Mouse (Mus musculus): ENCODE measurements around the gene Macc1. TPM values are rescaled to one million over a fixed set of nuclear protein-coding genes. Genes with fewer than 3 reads are reported as not detected.
"Not testable (repeated sequence)": the region's sequence is repeated elsewhere in the genome, so short reads cannot be mapped to it uniquely, and the experiment has no call there.

Macc1 gene
- polyA plus RNA-seq, 1 experiment from 2014 or later, result 0.04 TPM

DNA sequence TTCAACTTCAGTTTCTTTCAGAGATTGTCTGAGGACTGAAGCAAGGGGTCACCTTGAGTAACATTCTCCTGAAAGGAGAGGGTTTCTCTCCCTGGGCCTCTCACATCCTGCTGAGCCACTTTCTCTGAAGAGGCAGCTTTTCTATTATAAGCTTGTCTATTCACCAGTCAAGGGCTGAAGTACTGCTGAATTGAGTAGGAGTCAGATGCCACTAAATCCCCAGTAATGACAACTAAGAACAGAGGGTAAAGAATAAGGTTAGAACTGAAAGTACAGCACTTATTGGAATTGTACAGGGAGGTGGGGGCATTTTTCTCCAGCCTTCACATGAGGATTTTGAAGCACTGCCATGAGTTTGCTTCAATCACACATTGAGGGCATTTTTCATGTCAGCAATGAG lies 19.3 kb downstream of the Macc1 start:
- Histone ChIP-seq H3K27me3 (replicated peaks) (no peaks in the 10 kb centered on the region), H3K27ac (no peak overlapping the region), H3K4me1 (no peaks in the 10 kb centered on the region), H3K4me2 (no peak overlapping the region), H3K36me3 (no peaks in the 10 kb centered on the region), H3K9me3 (replicated peaks) (no peaks in the 10 kb centered on the region), H3K4me3 (no peak overlapping the region), H3K9ac (no peak overlapping the region)
- ATAC-seq, result no peak

DNA sequence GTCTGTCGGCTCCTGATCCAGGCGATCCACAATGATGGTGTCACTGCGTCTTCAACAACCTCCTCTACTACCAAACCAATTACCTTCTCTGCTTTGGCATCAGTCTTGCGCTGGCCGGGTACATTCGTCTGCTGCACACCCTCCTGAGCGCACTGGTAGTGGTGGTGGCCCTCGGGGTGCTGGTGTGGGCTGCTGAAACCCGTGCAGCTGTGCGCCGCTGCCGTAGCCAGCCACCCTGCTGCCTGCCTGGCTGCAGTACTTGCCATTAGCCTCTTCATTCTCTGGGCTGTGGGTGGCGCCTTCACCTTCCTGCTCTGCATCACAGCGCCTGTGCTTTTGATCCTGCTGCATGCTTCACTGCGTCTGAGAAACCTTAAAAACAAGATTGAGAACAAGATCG lies 38.5 kb downstream of the Macc1 start:
- H3K4me1 ChIP-seq; ATAC-seq; H3K36me3 ChIP-seq; H3K4me3 ChIP-seq; H3K27me3 ChIP-seq (replicated peaks); H3K4me2 ChIP-seq; H3K9ac ChIP-seq; H3K27ac ChIP-seq; H3K9me3 ChIP-seq (replicated peaks): not testable (repeated sequence)
- WGBS (ENCODE audit: insufficient replicate concordance), result 24% methylated on average over 16 of the region's 16 CpGs

DNA sequence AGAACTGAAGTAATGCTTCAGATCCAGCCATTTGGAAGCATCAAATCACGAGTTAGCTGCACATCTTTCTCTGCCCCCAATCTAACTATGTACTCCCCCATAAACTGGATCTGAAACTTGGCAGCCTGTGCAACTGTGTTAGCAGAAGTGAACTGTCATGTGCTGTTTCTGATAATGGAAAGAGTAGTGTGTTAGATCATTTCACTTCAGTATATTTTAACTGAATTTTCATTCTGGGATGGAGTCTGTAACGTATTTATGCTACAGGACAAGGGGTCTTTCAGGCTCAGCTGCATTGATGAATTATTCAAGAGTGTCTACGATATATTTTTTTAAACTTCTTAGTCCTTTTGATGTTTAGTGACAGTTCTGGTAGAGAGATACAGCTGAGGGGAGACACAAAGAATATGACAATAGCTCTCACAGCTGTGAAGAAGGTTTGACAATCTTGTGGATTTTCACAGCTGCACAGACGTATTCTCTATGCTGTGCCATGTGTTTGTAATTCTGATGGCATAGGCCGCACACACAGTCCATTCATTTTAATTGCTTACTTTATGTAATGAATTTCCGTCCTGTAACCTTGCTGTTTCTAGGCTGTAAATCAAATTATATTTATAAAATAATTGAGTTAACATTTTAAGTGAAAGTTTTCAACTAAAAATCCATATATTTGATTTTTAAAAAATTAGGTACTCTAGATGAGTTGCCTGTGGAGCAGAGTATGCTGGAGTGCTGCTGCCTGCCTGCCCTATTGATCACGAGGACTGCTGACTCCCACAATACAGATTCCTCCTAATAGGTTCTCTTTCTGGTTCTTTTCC lies 43.6 kb downstream of the Macc1 start:
- 53% methylated on average over 7 of the region's 7 CpGs for WGBS (ENCODE audit: insufficient replicate concordance)

DNA sequence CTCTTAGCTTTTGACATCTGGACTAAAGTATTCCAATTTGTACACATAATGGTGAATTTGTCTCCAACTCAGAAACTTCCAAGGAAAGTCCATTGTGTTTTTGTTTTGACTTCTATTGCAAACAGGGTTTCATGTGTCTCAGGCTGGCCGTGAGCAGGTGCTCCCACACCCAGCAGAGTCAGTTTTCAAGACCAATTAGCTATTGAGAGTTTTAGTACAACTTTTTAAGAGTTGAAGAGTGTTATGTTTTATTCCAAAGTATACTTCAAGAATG lies 44.1 kb downstream of the Macc1 start:
- no peak overlapping the region for H3K4me3 ChIP-seq
- 58% methylated on average over 1 of the region's 1 CpGs for WGBS (ENCODE audit: insufficient replicate concordance)
- H3K9ac ChIP-seq, result no peak overlapping the region
- H3K4me2 ChIP-seq, result no peak overlapping the region
- ATAC-seq, result no peak
- H3K36me3 ChIP-seq, result no peaks in the 10 kb centered on the region
- H3K27me3 ChIP-seq (replicated peaks), result no peaks in the 10 kb centered on the region
- H3K27ac ChIP-seq, result no peak overlapping the region
- no peaks in the 10 kb centered on the region for H3K4me1 ChIP-seq
- H3K9me3 ChIP-seq (replicated peaks), result no peaks in the 10 kb centered on the region

More for the DNA sequence above, 43.6 kb downstream of the Macc1 start:
- Histone ChIP-seq H3K4me3 (no peak overlapping the region), H3K4me2 (no peak overlapping the region), H3K4me1 (no peaks in the 10 kb centered on the region), H3K27me3 (replicated peaks) (no peaks in the 10 kb centered on the region), H3K9me3 (replicated peaks) (no peaks in the 10 kb centered on the region), H3K9ac (no peak overlapping the region), H3K27ac (no peak overlapping the region), H3K36me3 (no peaks in the 10 kb centered on the region)
- ATAC-seq, result no peak

DNA sequence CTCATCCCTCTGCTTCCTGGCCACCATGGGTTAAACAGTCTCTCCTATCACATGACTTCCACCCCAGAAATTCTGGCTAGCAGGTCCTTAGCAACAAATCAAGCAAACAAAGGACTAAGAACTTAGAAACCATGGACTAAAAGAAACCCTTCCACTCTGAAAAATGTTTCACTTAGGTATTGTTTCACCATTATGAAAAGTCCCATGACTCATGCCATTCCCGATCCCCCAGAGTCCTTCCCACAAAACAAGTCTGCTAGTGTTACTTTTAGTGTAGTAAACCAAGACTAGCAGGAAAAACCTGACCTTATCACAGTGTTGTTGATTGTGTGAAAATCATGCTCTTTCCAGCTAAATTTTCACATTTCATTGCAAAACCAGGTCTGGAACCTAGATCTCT lies 51.0 kb downstream of the Macc1 start:
- H3K27me3 ChIP-seq (replicated peaks), result no peaks in the 10 kb centered on the region
- no peaks in the 10 kb centered on the region for H3K9me3 ChIP-seq (replicated peaks)
- no peak overlapping the region for H3K4me3 ChIP-seq
- H3K36me3 ChIP-seq, result no peaks in the 10 kb centered on the region
- H3K4me1 ChIP-seq, result no peaks in the 10 kb centered on the region
- no peak overlapping the region for H3K9ac ChIP-seq
- H3K4me2 ChIP-seq, result no peak overlapping the region
- ATAC-seq, result no peak
- WGBS (ENCODE audit: insufficient replicate concordance), result 74% methylated on average over 1 of the region's 1 CpGs
- no peak overlapping the region for H3K27ac ChIP-seq

DNA sequence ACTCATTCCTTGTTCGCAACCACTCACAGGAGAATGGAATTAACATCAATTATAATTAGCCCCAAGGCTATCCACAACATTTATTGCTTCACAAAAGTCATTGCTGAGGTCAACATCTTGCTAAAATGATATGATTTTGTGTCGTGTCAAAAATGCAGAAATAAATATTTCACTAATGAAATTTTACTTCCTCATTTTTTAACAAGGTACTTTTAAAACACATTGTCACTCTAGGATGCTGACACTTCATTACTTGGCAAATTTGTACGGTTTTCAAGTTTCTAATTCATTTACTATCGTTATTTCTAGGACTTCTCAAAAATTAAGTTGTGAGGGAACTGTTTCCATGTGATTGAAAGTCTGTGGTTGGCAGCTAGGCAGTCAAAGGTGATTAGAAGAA lies 55.8 kb downstream of the Macc1 start:
- no peak overlapping the region for H3K4me3 ChIP-seq
- H3K4me1 ChIP-seq, result no peaks in the 10 kb centered on the region
- H3K36me3 ChIP-seq, result no peaks in the 10 kb centered on the region
- no peaks in the 10 kb centered on the region for H3K27me3 ChIP-seq (replicated peaks)
- no peak overlapping the region for H3K9ac ChIP-seq
- 54% methylated on average over 4 of the region's 4 CpGs for WGBS (ENCODE audit: insufficient replicate concordance)
- ATAC-seq, result no peak
- no peak overlapping the region for H3K4me2 ChIP-seq
- H3K9me3 ChIP-seq (replicated peaks), result no peaks in the 10 kb centered on the region
- H3K27ac ChIP-seq, result no peak overlapping the region

DNA sequence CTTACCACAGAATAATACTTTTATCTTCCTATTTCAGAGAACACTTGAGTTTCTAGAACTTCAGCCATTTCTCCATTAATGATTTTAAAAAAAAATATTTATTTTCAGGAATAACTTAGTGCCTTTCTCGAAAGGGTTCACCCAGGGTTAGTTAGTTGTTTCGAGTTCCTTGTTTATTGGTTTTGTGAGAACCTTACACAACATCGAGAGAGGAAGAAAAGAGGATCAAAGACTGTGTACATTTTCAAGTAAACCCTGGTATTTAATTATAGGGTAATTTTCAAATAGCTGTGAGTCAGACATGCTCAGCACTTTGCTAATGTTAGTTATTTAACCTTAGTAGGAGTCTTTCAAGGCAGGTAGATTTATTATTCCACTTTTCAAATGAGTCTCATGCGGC lies 58.3 kb downstream of the Macc1 start:
- Histone ChIP-seq H3K27me3 (replicated peaks) (no peaks in the 10 kb centered on the region), H3K4me2 (no peak overlapping the region)
- ATAC-seq, result no peak

DNA sequence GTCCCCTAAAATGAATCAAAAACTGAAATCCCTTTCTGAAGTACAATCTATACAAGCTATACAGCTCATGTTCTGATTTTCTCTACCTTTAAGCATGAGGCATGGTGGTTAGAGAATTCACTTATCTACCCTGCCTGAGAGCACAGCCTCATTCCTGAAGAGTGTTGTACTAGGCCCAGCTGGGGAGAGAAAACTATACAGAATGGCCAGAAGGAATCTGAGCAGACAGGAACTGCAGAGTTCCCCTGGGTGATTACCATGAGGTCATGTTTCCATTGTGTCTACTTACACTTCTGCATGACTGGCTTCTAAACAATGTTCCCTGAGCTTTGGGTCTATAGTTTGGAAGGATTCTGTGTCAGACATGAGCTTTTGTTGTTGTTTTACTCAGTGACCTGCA lies 62.8 kb downstream of the Macc1 start:
- Histone ChIP-seq H3K9ac (no peak overlapping the region), H3K9me3 (replicated peaks) (no peaks in the 10 kb centered on the region), H3K4me2 (no peak overlapping the region), H3K27ac (no peak overlapping the region), H3K27me3 (replicated peaks) (no peaks in the 10 kb centered on the region), H3K36me3 (no peaks in the 10 kb centered on the region), H3K4me1 (no peaks in the 10 kb centered on the region), H3K4me3 (no peak overlapping the region)
- no peak for ATAC-seq

More for the DNA sequence above, 58.3 kb downstream of the Macc1 start:
- no peak overlapping the region for H3K4me3 ChIP-seq
- H3K36me3 ChIP-seq, result no peaks in the 10 kb centered on the region
- H3K9me3 ChIP-seq (replicated peaks), result no peaks in the 10 kb centered on the region
- H3K4me1 ChIP-seq, result no peaks in the 10 kb centered on the region
- no peak overlapping the region for H3K9ac ChIP-seq
- WGBS (ENCODE audit: insufficient replicate concordance), result 54% methylated on average over 4 of the region's 4 CpGs
- no peak overlapping the region for H3K27ac ChIP-seq

DNA sequence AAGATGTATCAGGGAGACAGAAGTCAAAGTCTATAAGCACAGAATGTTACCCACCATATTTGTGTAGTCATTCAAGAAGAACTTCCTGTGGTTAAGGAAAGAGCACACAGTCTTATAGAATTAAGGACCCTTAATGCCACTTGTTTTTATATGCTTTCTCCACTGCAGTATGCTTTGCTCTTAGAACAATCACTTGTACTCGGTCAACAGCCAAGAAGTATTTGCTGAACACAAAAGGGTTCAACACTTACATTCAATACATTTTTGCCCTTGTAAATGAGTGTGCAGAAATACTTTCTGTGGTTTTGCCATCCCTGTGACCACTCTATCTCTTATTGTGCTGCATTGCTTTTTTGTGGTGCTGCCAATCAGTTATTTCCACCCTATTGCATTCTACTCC lies 67.8 kb downstream of the Macc1 start:
- Histone ChIP-seq H3K4me1 (no peaks in the 10 kb centered on the region), H3K9ac (no peak overlapping the region), H3K9me3 (replicated peaks) (no peaks in the 10 kb centered on the region), H3K27ac (no peak overlapping the region), H3K4me2 (no peak overlapping the region), H3K27me3 (replicated peaks) (no peaks in the 10 kb centered on the region), H3K36me3 (no peaks in the 10 kb centered on the region), H3K4me3 (no peak overlapping the region)
- WGBS (ENCODE audit: insufficient replicate concordance), result 45% methylated on average over 1 of the region's 1 CpGs
- ATAC-seq, result no peak

DNA sequence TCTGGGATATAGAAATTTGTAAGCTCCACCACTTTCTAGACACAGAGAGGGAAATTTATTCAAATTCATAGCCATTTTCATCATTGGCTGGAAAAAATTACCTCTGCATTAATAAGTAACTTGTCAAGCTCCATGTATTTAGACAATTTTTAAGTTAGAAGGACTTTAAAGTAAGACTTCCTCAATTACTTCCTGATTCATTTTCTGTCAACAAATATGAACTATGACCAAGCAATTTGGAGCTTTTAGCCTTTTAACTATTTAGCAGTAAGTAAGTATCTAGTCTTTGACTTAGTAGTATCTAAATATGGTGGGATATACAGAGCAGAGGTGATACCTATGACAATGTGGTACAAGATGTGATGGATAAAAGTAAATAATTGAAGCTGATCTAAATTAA lies 72.2 kb downstream of the Macc1 start:
- Histone ChIP-seq H3K9ac (no peak overlapping the region), H3K36me3 (no peaks in the 10 kb centered on the region), H3K4me1 (no peaks in the 10 kb centered on the region), H3K4me2 (no peak overlapping the region), H3K27ac (no peak overlapping the region), H3K4me3 (no peak overlapping the region), H3K9me3 (replicated peaks) (no peaks in the 10 kb centered on the region), H3K27me3 (replicated peaks) (no peaks in the 10 kb centered on the region)
- no peak for ATAC-seq

DNA sequence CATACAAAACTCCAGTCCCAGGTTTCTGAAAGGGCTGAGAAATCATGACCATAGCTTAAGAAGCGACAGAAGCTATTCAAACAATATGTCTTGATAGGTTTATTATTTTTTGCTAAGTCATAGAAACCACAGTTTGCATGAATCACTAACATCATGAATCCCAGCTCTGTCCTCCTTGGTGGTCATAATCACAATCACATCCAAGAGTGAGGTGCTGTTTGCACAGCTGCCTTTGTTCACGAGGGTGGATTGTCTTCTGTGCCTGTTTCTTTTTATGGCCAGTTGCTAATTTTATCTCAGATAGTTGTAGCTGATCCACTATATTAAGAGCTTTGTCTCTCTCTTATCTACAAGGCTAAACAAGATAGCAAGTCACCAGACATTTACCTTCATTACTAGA lies 72.6 kb downstream of the Macc1 start:
- Histone ChIP-seq H3K4me1 (no peaks in the 10 kb centered on the region), H3K9me3 (replicated peaks) (no peaks in the 10 kb centered on the region), H3K27ac (no peak overlapping the region), H3K36me3 (no peaks in the 10 kb centered on the region), H3K27me3 (replicated peaks) (no peaks in the 10 kb centered on the region), H3K4me3 (no peak overlapping the region), H3K9ac (no peak overlapping the region), H3K4me2 (no peak overlapping the region)
- WGBS (ENCODE audit: insufficient replicate concordance), result 48% methylated on average over 2 of the region's 2 CpGs
- ATAC-seq, result no peak

DNA sequence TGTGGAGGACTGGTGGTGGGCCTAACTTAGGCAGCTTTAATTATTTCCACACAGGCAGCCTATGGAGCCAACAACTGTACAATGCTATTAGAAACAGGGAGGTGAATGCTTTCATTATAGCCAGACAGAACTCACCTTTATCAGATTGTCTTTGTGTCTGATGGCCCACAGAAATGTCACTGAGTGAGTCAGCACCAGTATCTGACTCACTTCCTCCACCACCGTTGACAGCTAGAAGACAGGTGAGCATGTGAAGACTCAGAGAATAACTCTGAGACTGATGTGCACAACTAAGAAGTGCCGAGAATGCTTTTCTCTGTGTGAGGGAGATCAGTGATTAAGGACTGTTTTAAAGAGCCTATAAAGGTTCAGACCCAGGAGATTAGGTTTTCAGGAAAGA lies 73.9 kb downstream of the Macc1 start:
- ATAC-seq, result no peak
- no peak overlapping the region for H3K9ac ChIP-seq
- H3K36me3 ChIP-seq, result no peaks in the 10 kb centered on the region
- H3K4me3 ChIP-seq, result no peak overlapping the region
- no peak overlapping the region for H3K4me2 ChIP-seq
- 52% methylated on average over 2 of the region's 2 CpGs for WGBS (ENCODE audit: insufficient replicate concordance)
- no peak overlapping the region for H3K27ac ChIP-seq
- H3K9me3 ChIP-seq (replicated peaks), result no peaks in the 10 kb centered on the region
- H3K27me3 ChIP-seq (replicated peaks), result no peaks in the 10 kb centered on the region
- no peaks in the 10 kb centered on the region for H3K4me1 ChIP-seq

DNA sequence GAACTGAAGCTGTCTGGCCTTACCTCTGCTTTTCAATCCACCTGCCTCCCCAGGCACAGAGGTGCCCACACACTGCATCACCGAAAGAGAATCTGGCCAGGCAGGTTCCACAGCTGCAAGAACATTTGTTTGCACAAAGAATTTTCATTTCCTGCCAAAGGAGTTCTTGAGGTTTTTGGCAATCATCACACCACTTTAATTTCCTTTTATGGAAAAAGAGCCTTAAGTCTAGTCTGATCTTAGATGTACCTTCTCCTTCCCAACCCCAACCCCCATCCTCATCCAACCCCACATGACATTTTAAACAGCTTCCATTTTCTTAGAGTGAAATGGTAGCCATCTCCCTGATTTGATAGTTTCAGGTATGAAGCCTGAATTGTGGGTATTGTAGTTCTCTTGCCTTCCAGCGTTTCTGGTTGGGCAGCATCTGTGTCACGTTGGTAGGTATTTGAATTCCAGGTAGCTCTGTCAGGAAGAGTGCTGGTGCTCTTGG lies 76.2 kb downstream of the Macc1 start:
- 36% methylated on average over 3 of the region's 3 CpGs for WGBS (ENCODE audit: insufficient replicate concordance)
- ATAC-seq, result no peak
- Histone ChIP-seq H3K27ac (no peak overlapping the region), H3K4me3 (no peak overlapping the region), H3K4me2 (no peak overlapping the region), H3K36me3 (no peaks in the 10 kb centered on the region), H3K4me1 (no peaks in the 10 kb centered on the region), H3K9me3 (replicated peaks) (no peaks in the 10 kb centered on the region), H3K9ac (no peak overlapping the region), H3K27me3 (replicated peaks) (no peaks in the 10 kb centered on the region)
